Mouse (Mus musculus) brain, embryonic 14.5 days (tissue): Measurements from ENCODE around the gene Tmem243.
"Not testable (repeated sequence)": the region's sequence is repeated elsewhere in the genome, so short reads cannot be mapped to it uniquely, and the experiment has no call there.

ENCODE experiments used
- CTCF ChIP-seq: fragments of 200-500 bp; IDR thresholded peaks from 2 replicates; pipeline ENCODE4 v1.5.1; 2012; ENCODE audit warnings: inconsistent platforms, mild to moderate bottlenecking, moderate library complexity, borderline replicate concordance; ENCODE audit not compliant: insufficient read depth, insufficient read length; ENCODE audit errors: extremely low read depth
- POLR2A ChIP-seq: fragments of 200-500 bp; IDR thresholded peaks from 2 replicates; pipeline ENCODE4 v1.6.1; 2012; ENCODE audit warnings: mild to moderate bottlenecking, inconsistent platforms, borderline replicate concordance; ENCODE audit not compliant: poor library complexity, insufficient read depth, insufficient read length, severe bottlenecking; ENCODE audit errors: extremely low read depth

- not testable (repeated sequence) for TF ChIP-seq POLR2A, CTCF
Measured at GRCm38 (mm10) chr5:9169328-9170005, 69.0 kb downstream of the Tmem243 start.
